Mouse (Mus musculus): ENCODE measurements around the gene Ift122.

DNA sequence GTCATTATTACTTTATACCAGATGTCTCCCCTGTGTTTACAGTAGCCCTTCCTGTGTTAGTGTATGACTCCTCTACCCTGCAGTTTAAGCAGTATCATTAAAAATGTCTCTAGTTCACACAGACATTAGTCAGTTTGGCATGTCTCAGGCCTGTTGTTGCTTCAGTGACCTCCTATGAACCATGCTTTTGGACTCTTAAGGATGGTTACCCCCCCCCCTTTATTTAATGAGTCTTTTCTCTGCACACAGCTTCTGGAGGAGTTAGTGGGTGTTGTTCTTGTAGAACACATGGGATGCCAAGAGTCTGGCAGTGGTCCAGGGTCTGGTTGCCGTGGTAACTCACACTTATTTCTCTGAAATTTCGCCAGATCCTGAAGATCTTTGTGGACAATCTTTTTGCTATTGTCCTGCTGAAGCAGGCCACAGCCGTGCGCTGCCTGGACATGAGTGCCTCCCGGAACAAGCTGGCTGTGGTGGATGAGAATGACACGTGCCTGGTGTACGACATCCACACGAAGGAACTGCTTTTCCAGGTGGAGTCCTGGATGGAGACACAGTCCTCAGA, 38.3 kb downstream of the Ift122 start:
- TF ChIP-seq CTCF (IDR thresholded peaks at IDR 0.05; ENCODE audit: extremely low read depth, insufficient read length, insufficient replicate concordance, low read depth, low read length) = no peak
- TF ChIP-seq POLR2A (IDR thresholded peaks at IDR 0.05; ENCODE audit: low read depth, low read length) = no peak

All from small intestine, adult 2 months (tissue).